Comparison of ENCODE assay signal across 8 mouse cellular contexts in genomic region chr16:70353058-70353457, GRCm38 (mm10). TPM values are rescaled to one million over a fixed set of nuclear protein-coding genes. Genes with fewer than 3 reads are reported as not detected.
DNase-seq lines count a peak whose midpoint lies in the region; ATAC-seq lines count a peak whose summit lies in the region.

No protein-coding gene starts in this region.

- WGBS in forebrain, embryonic 14.5 days = 28% methylated on average over 2 of the region's 2 CpGs

- no peaks in the 10 kb centered on the region for H3K27me3 ChIP-seq in forebrain, embryonic 14.5 days (replicated peaks; ENCODE audit: control insufficient read depth, insufficient read depth, low read length)

- peak; percentile 33 for DNase-seq in 3134 (ENCODE audit: extremely low read depth, insufficient read length, low spot score)
- DNase-seq in 416B (ENCODE audit: low read depth) = peak; percentile 79
- DNase-seq in fibroblast of lung, adult 2 months (ENCODE audit: low read depth) = peak; percentile 30
- DNase-seq in kidney, adult 18-20 months = peak; percentile 77
- no peak for DNase-seq in T-cell, adult 2 months (ENCODE audit: low spot score)
- no peak for DNase-seq in forebrain, embryonic 14.5 days (ENCODE audit: low spot score)

- no peaks in the 10 kb centered on the region for H3K36me3 ChIP-seq in forebrain, embryonic 14.5 days (ENCODE audit: control insufficient read depth, insufficient read depth, low read length)

- H3K9me3 ChIP-seq in forebrain, embryonic 14.5 days (replicated peaks; ENCODE audit: control insufficient read depth, low read length) = no peaks in the 10 kb centered on the region

- no peak overlapping the region for H3K27ac ChIP-seq in forebrain, embryonic 14.5 days (ENCODE audit: low read depth, low read length)

- H3K4me2 ChIP-seq in forebrain, embryonic 14.5 days (ENCODE audit: low read length) = no peak overlapping the region

- no peaks in the 10 kb centered on the region for H3K4me1 ChIP-seq in forebrain, embryonic 14.5 days (ENCODE audit: control insufficient read depth, insufficient read depth, low read length)

- H3K4me3 ChIP-seq in forebrain, embryonic 14.5 days (ENCODE audit: low read depth, low read length) = no peak overlapping the region

- no peak overlapping the region for H3K9ac ChIP-seq in forebrain, embryonic 14.5 days (ENCODE audit: low read length)

- peak; percentile 57 for ATAC-seq in megakaryocyte, adult 5-6 weeks (ENCODE audit: poor library complexity, severe bottlenecking)
- ATAC-seq in forebrain, embryonic 14.5 days = no peak
- ATAC-seq in inflammation-experienced regulatory T-cells, adult 6 months = no peak

RNA-seq across cellular contexts. Expression of gene Gbe1, which starts 39.3 kb away (rescaled TPM):
- total RNA-seq in megakaryocyte, adult 5-6 weeks (2015) = 31.3 and 41.1 TPM in 2 replicates
- 28.4 and 32.0 TPM in 2 replicates for total RNA-seq in megakaryocyte, adult 5-6 weeks (2017)
- polyA plus RNA-seq in forebrain, embryonic 14.5 days (2014; fragmentation: Nextera tagmentation; extraction: Ambion mirVana) = 12.6 and 13.7 TPM in 2 replicates
- 10 to 100 TPM; 11.1 to 15.4 (median 14.5) TPM for polyA plus RNA-seq in inflammation-experienced regulatory T-cells, adult 6 months (2017; shearing (Covaris generic))

Comparison
In these comparisons a context has a peak if more than half of its experiments do, and no peak if none do; other contexts are left out.
1. DNase-seq: peak in 3134 (single experiment), 416B (single experiment), fibroblast of lung, adult 2 months (single experiment) and kidney, adult 18-20 months (single experiment); none in T-cell, adult 2 months (single experiment) and forebrain, embryonic 14.5 days (single experiment).